Mouse (Mus musculus) thymus, postnatal 0 days (tissue): Measurements from ENCODE around the gene Cdadc1. TPM values are rescaled to one million over a fixed set of nuclear protein-coding genes. Genes with fewer than 3 reads are reported as not detected.

Experiments used
- DNase-seq: peaks from one replicate; pipeline ENCODE4 v3.0.0-alpha.2; 2015; ENCODE audit warnings: low spot score
- polyA plus RNA-seq: library from polyadenylated mRNA; unstranded; fragments of >200 nt; fragmentation: Nextera tagmentation; extraction: Ambion mirVana; gene quantifications from 2 replicates; pipeline ENCODE4 v1.2.1, GENCODE M21; 2015

Cdadc1 gene
- 39.7 and 40.3 TPM in 2 replicates for polyA plus RNA-seq

- DNase-seq: peak; percentile 93
Measured at GRCm38 (mm10) chr14:59597398-59598259, at the start of gene Cdadc1. TSS of gene Cdadc1 (minus strand) at chr14:59597959.

- DNase-seq: peak; percentile 2
Measured at GRCm38 (mm10) chr14:59646826-59647697, 49.3 kb upstream of the Cdadc1 start.

GRCm38 (mm10) chr14:59644896-59645295, 47.1 kb upstream of the Cdadc1 start:
- DNase-seq: no peak

DNA sequence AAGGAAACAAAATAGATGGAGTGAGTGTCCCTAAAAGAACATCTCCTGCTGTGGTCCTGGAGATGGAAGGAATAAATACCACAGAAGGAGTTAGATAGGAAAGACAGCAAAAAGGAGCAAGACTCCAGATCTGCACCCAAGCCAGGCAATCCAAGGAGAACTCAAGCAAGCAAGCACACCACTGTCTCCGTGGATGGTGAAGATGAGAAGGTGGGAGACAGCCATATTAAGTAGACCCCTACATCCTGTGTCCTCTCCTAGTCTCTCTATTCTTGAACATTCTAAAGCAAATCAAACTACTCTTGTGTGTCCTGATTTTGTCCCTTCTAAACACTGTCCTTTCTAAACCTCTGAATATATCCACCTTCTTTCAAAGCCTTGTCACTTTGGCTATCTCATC, 46.4 kb upstream of the Cdadc1 start:
- DNase-seq: no peak

DNA sequence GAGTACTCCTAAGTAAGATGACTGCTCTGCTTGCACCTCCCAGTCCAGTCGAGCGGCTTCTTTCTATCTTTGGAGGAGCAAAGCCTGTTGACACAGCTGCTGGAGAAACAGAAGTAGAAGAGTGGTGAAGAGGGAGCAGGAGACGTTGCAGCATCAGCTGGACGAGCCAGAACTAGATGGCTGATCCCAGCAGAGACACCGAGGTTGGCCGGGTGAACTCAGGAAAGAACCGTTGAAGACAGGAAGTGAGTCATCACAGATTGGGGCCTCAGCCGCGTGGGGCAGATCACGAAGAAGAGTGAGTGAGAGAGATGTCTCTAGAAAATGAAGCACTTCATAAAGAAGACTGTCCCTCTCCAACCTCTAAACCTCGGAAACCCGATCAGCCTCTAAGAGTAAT, 45.8 kb upstream of the Cdadc1 start:
- peak; percentile 48 for DNase-seq

DNA sequence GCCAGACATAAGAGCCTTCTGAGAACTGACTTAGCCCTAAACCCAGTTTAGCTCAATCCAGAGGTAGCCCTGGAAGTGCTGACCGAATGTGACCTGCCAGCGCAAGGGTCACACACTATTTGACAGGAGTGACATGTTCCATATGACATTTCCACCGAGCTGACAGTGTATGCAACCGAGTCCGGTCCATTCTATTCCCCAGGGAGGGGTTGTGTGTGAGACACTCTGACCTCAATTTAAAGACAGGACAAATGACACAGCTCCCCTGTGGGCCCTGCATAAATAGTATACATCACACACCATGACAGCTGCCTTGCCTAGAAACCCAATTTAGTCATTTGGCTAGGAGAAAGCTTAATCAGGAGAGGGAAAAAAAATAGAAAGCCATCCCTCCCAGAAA, 44.1 kb upstream of the Cdadc1 start:
- DNase-seq: no peak

DNA sequence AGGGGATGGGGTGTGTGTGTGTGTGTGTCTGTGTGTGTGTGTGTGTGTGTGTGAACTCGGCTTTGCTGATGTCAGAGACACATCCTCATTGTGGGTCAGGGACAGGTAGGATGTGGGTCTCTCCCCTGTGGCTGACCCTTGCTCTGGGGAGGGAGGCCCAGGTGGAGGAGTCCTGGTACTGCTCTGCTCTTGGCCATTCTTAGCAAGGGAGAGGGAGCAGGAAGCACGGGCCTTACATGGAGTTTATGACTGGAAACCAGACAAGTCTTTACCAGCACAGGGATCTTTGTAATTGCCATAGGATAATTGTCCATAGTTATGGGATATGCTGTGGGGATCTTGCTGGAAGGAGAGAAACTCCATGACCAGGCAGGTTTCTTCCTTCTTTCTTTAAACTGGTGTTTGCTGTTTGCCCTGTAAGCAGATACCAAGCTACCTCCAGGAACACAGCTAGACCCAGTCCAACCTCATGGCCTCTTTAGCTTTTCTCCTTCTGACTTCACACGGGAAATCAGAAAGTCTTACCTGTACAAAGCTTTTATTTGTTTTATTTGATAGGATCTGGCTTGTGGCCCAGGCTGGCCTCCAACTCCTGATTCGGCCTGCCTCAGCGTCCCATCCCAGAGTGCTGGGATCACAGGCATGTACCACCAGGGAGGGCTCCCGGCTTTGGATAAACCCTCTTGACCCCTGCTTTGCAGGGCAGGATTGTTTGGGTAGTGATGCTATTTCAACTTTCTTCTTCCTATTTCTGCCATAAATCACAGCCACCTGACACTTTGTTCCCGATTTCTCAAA, 41.3 kb upstream of the Cdadc1 start:
- DNase-seq: no peak

DNA sequence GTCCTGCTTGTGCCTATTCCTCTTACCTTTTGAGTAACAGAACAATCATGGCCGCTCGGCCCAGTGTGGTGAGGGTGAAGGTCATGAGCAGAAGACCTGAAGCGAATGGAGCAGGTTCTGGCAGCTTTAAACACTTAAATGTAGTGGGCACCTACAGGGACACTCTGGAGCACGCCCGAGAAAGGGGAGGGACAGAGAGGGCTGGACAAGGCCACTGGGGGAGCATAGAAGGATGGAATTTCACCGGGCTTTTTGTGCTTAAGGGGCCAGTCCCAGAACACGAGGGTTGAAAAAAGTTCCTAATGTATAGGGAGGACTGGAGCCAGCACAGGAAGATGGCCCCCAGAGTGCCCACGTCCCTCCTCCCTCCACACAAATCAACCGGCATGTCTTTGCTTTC, 36.2 kb upstream of the Cdadc1 start:
- no peak for DNase-seq

DNA sequence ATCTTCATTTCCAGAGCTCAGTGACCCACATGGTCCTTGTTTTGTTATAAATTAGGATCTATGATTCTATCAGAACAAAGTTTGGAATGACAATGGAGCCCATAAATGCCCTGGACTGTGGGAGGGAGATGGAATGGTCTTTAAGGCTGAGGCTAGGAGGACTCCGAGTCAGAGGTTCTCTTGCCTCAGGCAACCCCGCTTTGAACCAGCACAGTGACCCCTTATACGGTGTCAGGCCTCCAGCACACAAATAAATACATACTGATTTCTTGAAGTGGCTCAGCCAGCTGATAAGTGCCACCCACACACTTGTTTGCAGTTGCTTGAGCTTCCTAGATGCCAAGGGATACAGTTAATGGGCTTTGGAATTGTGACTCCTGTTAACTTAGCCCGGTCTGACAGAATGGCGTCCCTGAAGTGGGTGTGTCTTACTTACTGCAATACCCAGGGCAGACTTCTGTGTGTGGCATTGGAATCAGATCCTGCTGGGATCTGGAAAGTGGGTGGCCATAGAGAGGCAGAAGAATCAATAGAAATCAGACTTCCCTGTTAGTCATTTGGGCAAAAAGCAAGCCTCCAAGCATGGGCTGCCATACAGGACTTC, 35.6 kb upstream of the Cdadc1 start:
- DNase-seq: no peak

- no peak for DNase-seq
Measured at GRCm38 (mm10) chr14:59632067-59632466, 34.3 kb upstream of the Cdadc1 start.

DNA sequence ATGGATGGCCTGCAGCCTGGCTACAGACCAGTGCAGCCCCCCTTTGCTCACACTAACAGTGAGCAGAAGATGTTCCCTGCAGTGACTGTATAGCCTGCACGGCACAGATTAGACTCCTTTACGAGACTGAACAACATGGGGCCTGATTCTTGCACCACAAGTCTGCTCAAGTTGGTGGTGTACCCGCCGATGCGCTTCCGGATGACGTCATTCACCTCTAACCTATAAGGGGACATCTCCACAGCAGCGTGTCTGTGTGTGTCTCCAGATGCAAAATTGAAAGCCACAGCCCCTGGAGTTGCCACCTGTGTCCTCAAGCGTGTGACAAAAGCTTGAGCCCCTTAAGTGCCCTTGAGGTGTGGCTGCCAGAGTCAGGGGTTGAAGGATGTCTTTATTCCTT, 32.3 kb upstream of the Cdadc1 start:
- no peak for DNase-seq

DNA sequence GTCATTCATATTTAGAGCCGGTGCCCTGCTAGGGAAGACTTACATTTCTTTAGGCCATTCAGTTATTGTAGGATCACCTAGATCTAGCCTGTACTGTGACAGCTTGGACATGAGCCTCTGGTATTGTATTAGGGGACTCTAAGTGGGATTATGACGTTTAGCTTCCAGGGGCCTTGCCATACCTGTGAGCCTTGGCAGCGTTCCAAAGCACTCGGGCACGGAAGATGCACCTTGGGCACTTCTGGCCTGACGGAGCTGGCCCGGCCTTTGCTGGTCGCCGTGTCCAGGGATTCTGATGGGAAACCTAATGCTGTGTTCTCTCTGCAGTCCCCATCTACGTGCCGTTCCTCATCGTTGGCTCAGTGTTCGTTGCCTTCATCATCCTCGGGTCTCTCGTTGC, 31.5 kb upstream of the Cdadc1 start:
- no peak for DNase-seq

- no peak for DNase-seq
Measured at GRCm38 (mm10) chr14:59627823-59628222, 30.1 kb upstream of the Cdadc1 start.

DNA sequence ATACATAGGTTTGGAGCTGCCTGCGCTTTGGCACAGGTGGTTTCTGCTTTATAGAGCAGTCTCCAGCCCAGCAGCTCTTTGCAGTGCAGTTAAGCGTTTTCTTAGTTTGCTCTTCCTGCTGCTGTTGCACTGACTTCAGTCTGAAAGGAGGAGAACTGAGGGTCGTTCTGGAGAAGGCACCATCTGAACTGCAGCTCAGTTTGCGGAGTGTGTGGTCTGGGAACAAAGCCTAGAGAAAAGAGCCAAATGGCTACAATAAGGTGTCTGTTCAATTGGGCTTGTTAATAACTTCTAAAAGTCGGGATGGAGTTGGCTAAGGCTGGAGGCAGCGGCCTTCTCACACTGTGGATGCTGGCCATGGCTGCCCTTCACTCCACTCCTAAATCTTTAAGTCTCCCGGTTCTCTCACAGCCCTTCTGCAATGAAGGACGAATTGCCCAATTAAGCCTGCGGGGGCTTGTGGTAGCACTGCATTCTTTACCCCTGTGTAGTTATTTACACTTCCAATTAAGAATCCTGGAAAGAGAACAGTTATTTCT, 29.5 kb upstream of the Cdadc1 start:
- DNase-seq: no peak

DNA sequence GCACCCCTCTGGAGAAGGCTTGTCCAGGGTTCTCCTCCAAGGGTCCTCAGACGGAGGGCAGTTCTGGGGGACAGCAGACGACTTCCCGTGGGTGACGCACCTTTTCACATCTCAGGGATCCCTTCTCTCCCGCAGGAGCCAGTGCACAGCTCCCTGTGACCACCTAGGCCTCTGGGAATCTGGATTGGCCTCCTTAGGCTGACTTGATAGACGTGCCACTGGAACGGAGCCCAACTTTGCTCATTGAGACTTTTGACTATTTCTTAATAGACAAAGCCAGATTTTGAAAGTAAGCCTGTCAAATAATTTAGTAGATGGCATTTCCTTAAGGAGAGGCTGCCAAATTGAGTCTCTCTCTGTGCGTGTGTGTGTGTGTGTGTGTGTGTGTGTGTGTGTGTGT, 29.0 kb upstream of the Cdadc1 start:
- DNase-seq: no peak

DNA sequence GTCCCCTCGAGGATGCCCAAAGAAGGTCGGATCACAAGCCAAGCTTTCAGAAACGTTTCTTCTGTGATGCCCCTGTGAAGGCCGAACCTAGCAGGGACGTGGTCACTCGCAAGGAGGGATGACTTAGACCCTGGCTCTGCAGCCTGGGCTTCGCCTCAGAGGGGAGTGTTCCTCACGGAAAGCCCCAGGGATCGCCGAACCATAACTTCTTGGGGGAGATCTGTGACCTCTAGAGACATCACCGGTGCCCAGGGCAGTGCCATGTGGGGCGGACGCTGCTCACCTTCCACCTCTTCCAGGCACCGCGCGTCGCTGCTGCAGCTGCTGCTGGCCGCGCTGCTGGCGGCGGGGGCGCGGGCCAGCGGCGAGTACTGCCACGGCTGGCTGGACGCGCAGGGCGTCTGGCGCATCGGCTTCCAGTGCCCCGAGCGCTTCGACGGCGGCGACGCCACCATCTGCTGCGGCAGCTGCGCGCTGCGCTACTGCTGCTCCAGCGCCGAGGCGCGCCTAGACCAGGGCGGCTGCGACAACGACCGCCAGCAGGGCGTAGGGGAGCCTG, 28.1 kb upstream of the Cdadc1 start:
- DNase-seq: no peak

DNA sequence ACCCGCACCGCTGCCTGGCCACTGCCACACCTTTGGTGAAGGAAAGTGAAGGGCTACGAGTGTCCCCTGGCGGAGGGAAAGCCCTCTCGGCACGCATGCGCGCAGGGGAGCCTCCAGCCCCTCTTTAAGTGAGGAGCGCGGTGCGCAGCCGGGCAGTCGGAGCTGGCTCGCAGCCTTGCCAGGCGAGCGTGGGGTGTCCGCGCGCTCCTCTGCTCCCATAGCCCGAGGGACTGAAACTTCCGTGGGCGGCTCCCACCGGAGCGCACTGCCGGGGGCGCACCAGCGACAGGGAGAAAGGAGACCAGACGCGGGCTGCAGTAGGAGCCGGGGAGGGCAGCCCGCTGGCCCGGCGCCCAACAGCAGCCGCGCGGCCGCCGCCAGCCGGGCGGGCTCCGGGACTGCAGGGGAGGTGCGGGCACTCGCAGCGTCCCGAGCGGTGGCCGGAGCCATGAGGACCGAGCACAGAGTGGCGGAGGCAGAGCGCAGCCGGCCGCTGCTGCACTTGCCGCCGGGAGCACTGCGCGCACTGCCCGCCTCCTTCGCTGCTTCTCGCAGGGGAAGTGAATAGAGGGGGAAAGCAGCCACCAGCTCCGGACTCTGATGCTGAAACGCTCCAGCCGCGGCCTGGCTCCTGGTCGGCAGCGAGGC, 27.5 kb upstream of the Cdadc1 start, which contains the start of gene Shisa2:
Gene Shisa2 (plus strand): TSS at position 151 of the 648 bp plus-strand sequence.
- peak; percentile 32 for DNase-seq

- DNase-seq: no peak
Measured at GRCm38 (mm10) chr14:59624326-59624885, 26.6 kb upstream of the Cdadc1 start.

DNA sequence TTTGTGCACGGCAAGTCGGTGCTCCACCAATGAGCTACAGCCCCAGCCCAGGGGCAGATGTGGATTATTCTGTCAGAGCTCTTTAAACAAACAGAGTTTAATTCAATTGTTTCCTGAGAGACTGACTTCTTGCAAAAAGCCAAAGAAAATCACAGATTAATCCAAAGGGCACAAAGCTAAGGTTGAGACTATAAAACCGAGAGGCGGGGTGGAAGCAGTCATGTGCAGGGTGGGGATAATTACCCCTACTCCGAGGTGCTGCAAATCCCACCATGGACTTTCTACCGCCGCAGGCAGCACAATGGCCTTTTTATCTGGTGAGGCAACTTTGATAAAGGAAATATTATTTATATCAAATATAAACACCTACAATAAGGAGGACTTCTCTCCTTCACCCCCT, 19.0 kb upstream of the Cdadc1 start:
- no peak for DNase-seq
